Mouse (Mus musculus) stomach, embryonic 14.5 days (tissue): ENCODE results near the gene Kirrel2. TPM values are rescaled to one million over a fixed set of nuclear protein-coding genes. Genes with fewer than 3 reads are reported as not detected.

Experiments
- ATAC-seq: fragments of 200-750 bp; cut with Nextera tagmentation; 2 replicates; pipeline ENCODE4 v1.8.0; 2017; ENCODE audit warnings: low read depth, moderate TSS enrichment; ENCODE audit not compliant: insufficient number of reproducible peaks, insufficient read depth, low FRiP score
- H3K27ac ChIP-seq: fragments of 300-500 bp; sonication (generic); 2 replicates; pipeline ENCODE4 v1.5.1; 2014; ENCODE audit warnings: mild to moderate bottlenecking, low read length, moderate library complexity, mixed read lengths
- H3K27me3 ChIP-seq: fragments of 300-500 bp; sonication (generic); 2 replicates; pipeline ENCODE4 v1.6.1; 2014; ENCODE audit warnings: low read length, control low read depth, mixed read lengths; ENCODE audit not compliant: control insufficient read depth, insufficient read depth
- H3K36me3 ChIP-seq: fragments of 300-500 bp; sonication (generic); 2 replicates; pipeline ENCODE4 v1.6.1; 2014; ENCODE audit warnings: mild to moderate bottlenecking, control low read depth, low read length, moderate library complexity, mixed read lengths; ENCODE audit not compliant: control insufficient read depth, insufficient read depth
- H3K4me1 ChIP-seq: fragments of 300-500 bp; sonication (generic); 2 replicates; pipeline ENCODE4 v1.6.1; 2014; ENCODE audit warnings: low read length, control low read depth, mixed read lengths; ENCODE audit not compliant: control insufficient read depth, insufficient read depth
- H3K4me2 ChIP-seq: fragments of 300-500 bp; sonication (generic); replicated peaks from 2 replicates; pipeline ENCODE4 v1.6.1; 2014; ENCODE audit warnings: low read depth, low read length, control low read depth
- H3K4me3 ChIP-seq: fragments of 300-500 bp; sonication (generic); 2 replicates; pipeline ENCODE4 v1.5.1; 2014; ENCODE audit warnings: low read depth, low read length, control low read depth
- H3K9ac ChIP-seq: fragments of 300-500 bp; sonication (generic); replicated peaks from 2 replicates; pipeline ENCODE4 v1.6.1; 2014; ENCODE audit warnings: low read depth, mild to moderate bottlenecking, control low read depth, low read length, moderate library complexity, mixed read lengths
- H3K9me3 ChIP-seq: fragments of 300-500 bp; sonication (generic); 2 replicates; pipeline ENCODE4 v1.6.1; 2016; ENCODE audit warnings: low read depth, low read length, control low read depth; ENCODE audit not compliant: control insufficient read depth
- WGBS: fragments of 180-500 bp; shearing (Covaris S2); extraction: QIAGEN DNeasy Blood & Tissue Kit; methylation state at CpG from one replicate; pipeline ENCODE4 v1.1.7; 2014; 5-methylcytosine and 5-hydroxymethylcytosine counted together
- polyA plus RNA-seq: library from polyadenylated mRNA; unstranded; fragments of >200 nt; fragmentation: Nextera tagmentation; extraction: Ambion mirVana; gene quantifications from 2 replicates; pipeline ENCODE4 v1.2.1, GENCODE M21; 2014

Gene Kirrel2
- polyA plus RNA-seq, 1 experiment from 2014 or later = 0.45 TPM

DNA sequence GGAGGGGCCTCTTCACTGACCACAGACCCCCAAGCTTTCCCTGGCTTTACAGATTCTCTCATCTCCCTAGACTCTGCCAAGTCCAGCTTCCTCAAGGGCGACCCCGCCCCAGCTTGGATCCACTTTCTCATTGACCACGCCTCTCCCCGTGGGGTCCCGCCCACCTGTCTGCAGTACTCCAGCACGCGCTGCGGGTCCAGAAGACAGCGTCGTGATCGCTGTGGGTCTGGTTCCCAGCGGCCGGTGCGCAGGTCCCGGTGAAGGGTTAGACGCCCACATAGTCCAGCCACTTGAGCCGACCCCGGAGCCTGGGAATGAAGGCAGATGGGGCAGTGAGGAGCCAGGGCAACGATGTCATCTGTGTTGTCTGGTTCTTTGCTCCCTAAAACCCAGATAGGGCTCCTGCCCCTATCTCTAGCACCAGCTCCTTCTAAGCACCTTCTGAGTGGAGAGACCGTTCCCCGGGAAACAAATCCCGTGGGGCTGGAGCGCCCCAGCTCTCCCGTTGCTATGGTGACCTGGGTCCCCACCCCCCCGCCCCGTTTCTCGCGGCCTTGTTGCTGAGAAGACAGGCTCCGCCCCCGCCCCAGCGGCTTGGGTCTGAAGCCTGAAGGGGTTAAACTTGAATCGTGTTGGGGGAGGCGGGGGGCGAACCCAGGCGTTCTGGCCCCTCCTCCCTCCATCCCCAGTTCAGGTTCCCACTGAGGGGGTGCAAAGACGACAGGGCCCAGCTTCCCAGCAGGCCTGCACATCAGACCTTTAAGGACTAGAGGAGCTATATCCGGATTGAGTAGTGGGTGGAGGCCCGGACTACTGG, 13.1 kb downstream of the Kirrel2 start:
- Histone ChIP-seq H3K9me3 (peaks cover 2% of the 10 kb centered on the region; the same call in 1 of the 2 replicates), H3K4me1 (peaks cover 7% of the 10 kb centered on the region; the same call in 1 of the 2 replicates), H3K4me2 (peak overlapping the region; percentile 87), H3K27ac (no peak overlapping the region), H3K9ac (peak overlapping the region; percentile 38; the same call in 1 of the 2 replicates), H3K36me3 (no peaks in the 10 kb centered on the region), H3K27me3 (no peaks in the 10 kb centered on the region), H3K4me3 (peak overlapping the region; percentile 57)
- peak; percentile 28; the same call in 1 of the 2 replicates for ATAC-seq
- WGBS = under 1% methylated on average over 38 of the region's 38 CpGs

DNA sequence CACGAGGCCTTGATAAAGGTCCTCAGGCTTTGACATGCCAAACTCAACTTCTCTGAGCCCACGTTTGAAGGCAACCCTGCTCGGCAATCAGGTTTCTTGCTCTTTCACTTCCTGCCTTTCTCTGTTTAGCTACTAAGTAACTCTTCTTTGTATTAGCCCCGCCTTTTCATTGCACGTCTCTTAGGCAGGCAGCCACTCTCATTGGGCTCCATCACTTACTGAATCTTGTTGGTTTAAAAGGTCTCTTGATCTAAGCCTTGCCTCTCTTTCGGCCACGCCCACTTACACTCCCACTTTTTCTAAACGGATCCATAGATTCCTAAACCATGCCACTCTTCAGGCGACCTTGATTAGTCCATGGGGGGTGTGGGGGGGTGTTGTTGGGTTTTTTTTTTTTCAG, 13.8 kb downstream of the Kirrel2 start:
- no peak for ATAC-seq
- no peak overlapping the region for H3K9ac ChIP-seq
- H3K4me1 ChIP-seq = peaks cover 7% of the 10 kb centered on the region; the same call in 1 of the 2 replicates
- no peaks in the 10 kb centered on the region for H3K27me3 ChIP-seq
- H3K36me3 ChIP-seq = no peaks in the 10 kb centered on the region
- no peak overlapping the region for H3K4me3 ChIP-seq
- peaks cover 2% of the 10 kb centered on the region; the same call in 1 of the 2 replicates for H3K9me3 ChIP-seq
- H3K27ac ChIP-seq = no peak overlapping the region
- 23% methylated on average over 9 of the region's 9 CpGs for WGBS
- H3K4me2 ChIP-seq = peak overlapping the region; percentile 87; the same call in 1 of the 2 replicates

DNA sequence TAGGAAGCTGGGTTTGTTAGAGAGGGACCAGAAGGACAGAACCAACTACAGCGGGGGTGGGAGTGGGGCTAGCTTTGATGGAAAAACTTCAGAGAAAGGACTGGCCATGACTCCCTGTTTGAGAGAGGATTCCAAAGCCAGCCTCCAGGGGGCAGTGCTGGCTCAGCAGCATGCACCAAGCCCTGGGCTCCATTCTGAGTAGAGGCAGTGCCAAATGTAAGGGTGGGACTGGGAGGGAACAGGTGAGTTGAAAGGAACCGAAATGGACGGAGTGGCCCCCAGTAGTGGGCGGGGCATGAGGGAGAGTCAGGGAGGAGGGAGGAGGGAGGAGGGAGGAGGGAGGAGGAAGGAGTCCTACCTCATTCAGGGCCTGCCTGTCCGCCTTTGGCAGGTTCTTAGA, 16.8 kb downstream of the Kirrel2 start:
- no peaks in the 10 kb centered on the region for H3K9me3 ChIP-seq
- 37% methylated on average over 5 of the region's 5 CpGs for whole genome bisulfite sequencing
- no peak overlapping the region for H3K9ac ChIP-seq
- no peak overlapping the region for H3K4me2 ChIP-seq
- ATAC-seq = no peak
- H3K4me3 ChIP-seq = no peak overlapping the region
- no peaks in the 10 kb centered on the region for H3K36me3 ChIP-seq
- H3K27ac ChIP-seq = no peak overlapping the region
- H3K4me1 ChIP-seq = peaks cover 7% of the 10 kb centered on the region; the same call in 1 of the 2 replicates
- H3K27me3 ChIP-seq = no peaks in the 10 kb centered on the region

DNA sequence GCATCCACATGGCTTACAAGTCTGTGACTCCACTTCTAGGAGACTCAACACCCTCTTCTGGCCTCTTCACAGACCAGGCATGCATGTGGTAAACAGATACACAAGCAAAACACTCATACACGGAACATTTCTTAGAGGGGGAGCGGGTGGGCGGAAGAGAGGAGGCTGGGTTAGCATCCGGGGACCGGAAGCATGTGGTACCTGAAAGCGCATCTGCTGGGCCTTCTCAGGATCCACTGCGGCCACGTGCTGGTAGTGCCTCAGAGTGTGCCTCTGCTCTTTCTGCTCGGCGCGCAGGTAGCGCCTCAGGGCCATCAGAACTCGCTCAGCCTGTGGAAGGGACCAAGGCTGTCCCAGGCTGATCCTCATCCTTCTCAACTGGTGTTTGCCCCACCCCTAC, 17.8 kb downstream of the Kirrel2 start:
- 80% methylated on average over 13 of the region's 13 CpGs for WGBS

DNA sequence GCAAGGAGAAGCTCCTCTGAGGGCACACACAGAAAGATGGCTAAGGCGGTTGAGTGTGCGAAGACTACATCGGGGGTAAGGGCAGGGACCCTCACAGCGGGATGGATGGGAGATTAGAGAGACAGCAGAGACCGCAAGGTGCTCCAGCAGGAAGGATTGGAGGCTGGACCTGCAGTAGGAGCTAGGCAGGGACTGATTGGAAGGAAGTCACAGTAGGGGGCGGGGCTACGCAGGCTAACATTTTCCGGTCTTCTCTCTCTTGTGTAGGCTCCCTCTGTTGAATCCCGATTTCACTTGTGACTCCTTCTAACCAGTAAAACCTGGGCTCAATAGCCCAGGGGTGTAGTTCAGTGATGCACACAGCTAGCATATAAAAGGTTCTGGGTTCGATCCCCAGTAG, 20.6 kb downstream of the Kirrel2 start:
- WGBS = 21% methylated on average over 10 of the region's 10 CpGs

More for the DNA sequence above, 17.8 kb downstream of the Kirrel2 start:
- Histone ChIP-seq H3K4me1 (peaks cover 7% of the 10 kb centered on the region; the same call in 1 of the 2 replicates), H3K4me2 (no peak overlapping the region), H3K27ac (no peak overlapping the region), H3K36me3 (no peaks in the 10 kb centered on the region), H3K9me3 (no peaks in the 10 kb centered on the region), H3K27me3 (no peaks in the 10 kb centered on the region), H3K4me3 (no peak overlapping the region), H3K9ac (no peak overlapping the region)
- ATAC-seq = no peak

DNA sequence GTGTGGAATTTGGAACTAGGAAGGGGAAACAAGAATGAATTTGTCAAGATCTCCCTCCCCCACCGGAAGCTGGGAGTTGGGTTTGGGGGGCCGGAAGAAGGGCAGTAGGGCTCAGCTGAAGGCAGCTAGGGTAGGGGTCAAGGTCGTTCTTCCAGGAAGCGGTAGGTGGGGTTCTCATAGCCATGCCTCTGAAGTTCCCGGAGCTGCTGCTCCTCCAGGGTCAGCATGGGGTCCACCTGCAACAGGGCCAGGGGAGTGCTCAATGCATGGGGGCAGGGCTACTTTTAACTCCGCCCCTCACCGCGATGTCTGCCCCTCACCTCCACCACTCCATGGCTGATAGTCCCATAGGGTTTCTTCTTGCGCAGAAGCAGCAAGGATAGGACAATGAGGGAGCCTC, 22.3 kb downstream of the Kirrel2 start:
- H3K36me3 ChIP-seq = no peaks in the 10 kb centered on the region
- no peaks in the 10 kb centered on the region for H3K27me3 ChIP-seq
- 42% methylated on average over 9 of the region's 9 CpGs for WGBS
- no peaks in the 10 kb centered on the region for H3K4me1 ChIP-seq
- no peak overlapping the region for H3K27ac ChIP-seq
- no peak overlapping the region for H3K4me3 ChIP-seq
- no peak overlapping the region for H3K4me2 ChIP-seq
- ATAC-seq = no peak
- no peaks in the 10 kb centered on the region for H3K9me3 ChIP-seq
- no peak overlapping the region for H3K9ac ChIP-seq

More for the DNA sequence above, 20.6 kb downstream of the Kirrel2 start:
- Histone ChIP-seq H3K9me3 (no peaks in the 10 kb centered on the region), H3K27ac (no peak overlapping the region), H3K4me2 (no peak overlapping the region), H3K9ac (no peak overlapping the region), H3K36me3 (no peaks in the 10 kb centered on the region), H3K4me3 (no peak overlapping the region), H3K4me1 (no peaks in the 10 kb centered on the region), H3K27me3 (no peaks in the 10 kb centered on the region)
- no peak for ATAC-seq

DNA sequence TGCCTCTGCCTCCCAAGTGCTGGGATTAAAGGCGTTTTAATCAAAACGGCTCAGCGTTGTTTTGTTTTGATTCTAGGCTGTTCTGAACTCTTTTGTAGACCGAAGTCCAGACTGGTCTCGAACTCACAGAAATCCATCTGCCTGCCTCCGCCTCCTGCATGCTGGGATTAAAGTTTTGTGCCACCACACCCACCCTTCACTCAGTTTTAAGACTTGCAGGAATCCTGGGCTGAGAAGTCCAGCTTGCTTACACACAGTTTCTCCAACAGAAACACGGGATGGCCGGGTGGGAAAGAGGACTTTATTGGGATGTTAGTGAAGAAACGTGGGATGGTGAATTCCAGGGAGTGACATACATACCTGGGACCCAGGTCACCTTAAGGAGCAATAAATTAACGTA, 22.8 kb downstream of the Kirrel2 start:
- H3K4me3 ChIP-seq = no peak overlapping the region
- 65% methylated on average over 10 of the region's 10 CpGs for WGBS

DNA sequence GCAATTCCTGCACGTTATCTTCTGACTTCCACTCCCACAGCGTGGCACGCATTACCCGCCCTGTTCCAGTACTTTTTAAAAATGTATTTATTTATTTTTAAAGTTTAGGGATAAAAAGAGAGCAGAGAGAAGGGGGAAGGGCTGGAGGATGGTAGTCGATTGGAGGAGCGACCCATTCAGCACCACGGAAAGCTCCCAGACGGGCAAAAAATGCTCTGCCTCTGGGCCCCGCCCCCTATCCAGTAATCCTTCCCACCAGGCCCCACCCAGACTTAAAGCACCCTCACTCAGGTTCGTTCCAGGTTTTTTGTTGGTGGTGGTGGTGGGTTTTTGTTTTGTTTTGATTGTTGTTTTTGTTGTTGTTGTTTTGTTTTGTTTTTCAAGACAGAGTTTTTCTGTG, 23.3 kb downstream of the Kirrel2 start:
- Histone ChIP-seq H3K9me3 (no peaks in the 10 kb centered on the region), H3K4me3 (no peak overlapping the region), H3K4me2 (no peak overlapping the region), H3K27ac (no peak overlapping the region), H3K9ac (no peak overlapping the region), H3K27me3 (no peaks in the 10 kb centered on the region), H3K36me3 (no peaks in the 10 kb centered on the region), H3K4me1 (no peaks in the 10 kb centered on the region)
- no peak for ATAC-seq
- WGBS = 4% methylated on average over 10 of the region's 10 CpGs

More for the DNA sequence above, 22.8 kb downstream of the Kirrel2 start:
- no peak for ATAC-seq
- Histone ChIP-seq H3K27ac (no peak overlapping the region), H3K4me1 (no peaks in the 10 kb centered on the region), H3K36me3 (no peaks in the 10 kb centered on the region), H3K4me2 (no peak overlapping the region), H3K27me3 (no peaks in the 10 kb centered on the region), H3K9ac (no peak overlapping the region), H3K9me3 (no peaks in the 10 kb centered on the region)
